Mouse (Mus musculus): ENCODE data around the gene Rap1b. TPM values are rescaled to one million over a fixed set of nuclear protein-coding genes. Genes with fewer than 3 reads are reported as not detected.
"Not testable (repeated sequence)": the region's sequence is repeated elsewhere in the genome, so short reads cannot be mapped to it uniquely, and the experiment has no call there.

Gene Rap1b
- 7.9 and 19.2 TPM in 2 replicates for polyA plus RNA-seq (2012; rRNA removed)

GRCm38 (mm10) chr10:117845597-117846259, at the start of gene Rap1b:
Rap1b (minus strand) TSS chr10:117846035.
- H3K4me1 ChIP-seq (ENCODE audit: control insufficient read depth, insufficient read depth, insufficient read length, low read length), result no peaks in the 10 kb centered on the region; the same call in 1 of the 2 replicates
- under 1% methylated on average over 110 of the region's 112 CpGs for WGBS

GRCm38 (mm10) chr10:117895186-117895585, 49.4 kb upstream of the Rap1b start:
- Histone ChIP-seq H3K4me3 (ENCODE audit: low read depth, low read length) (no peak overlapping the region), H3K4me1 (ENCODE audit: control insufficient read depth, insufficient read depth, insufficient read length, low read length) (peaks cover 5% of the 10 kb centered on the region; the same call in 1 of the 2 replicates), H3K27me3 (ENCODE audit: control insufficient read depth, insufficient read depth, low read length) (no peaks in the 10 kb centered on the region), H3K36me3 (ENCODE audit: control insufficient read depth, insufficient read depth, low read length) (no peaks in the 10 kb centered on the region), H3K27ac (ENCODE audit: insufficient read depth, low read depth, low read length) (no peak overlapping the region)
- WGBS, result 58% methylated on average over 4 of the region's 4 CpGs
- no peak for TF ChIP-seq POLR2A (IDR thresholded peaks at IDR 0.05; ENCODE audit: low read depth, low read length)
- no peak for TF ChIP-seq CTCF (IDR thresholded peaks at IDR 0.05; ENCODE audit: extremely low read depth, insufficient read length, insufficient replicate concordance, low read depth, low read length)

More at GRCm38 (mm10) chr10:117845597-117846259, at the start of gene Rap1b:
- H3K27me3 ChIP-seq (ENCODE audit: control insufficient read depth, insufficient read depth, low read length), result no peaks in the 10 kb centered on the region
- no peak for TF ChIP-seq CTCF (IDR thresholded peaks at IDR 0.05; ENCODE audit: extremely low read depth, insufficient read length, insufficient replicate concordance, low read depth, low read length)
- peak; percentile 88 for TF ChIP-seq POLR2A (IDR thresholded peaks at IDR 0.05; ENCODE audit: low read depth, low read length)
- H3K27ac ChIP-seq (ENCODE audit: insufficient read depth, low read depth, low read length), result peak within 1 kb of the TSS; percentile 86
- no peaks in the 10 kb centered on the region for H3K36me3 ChIP-seq (ENCODE audit: control insufficient read depth, insufficient read depth, low read length)
- peak within 1 kb of the TSS; percentile 74 for H3K4me3 ChIP-seq (ENCODE audit: low read depth, low read length)

DNA sequence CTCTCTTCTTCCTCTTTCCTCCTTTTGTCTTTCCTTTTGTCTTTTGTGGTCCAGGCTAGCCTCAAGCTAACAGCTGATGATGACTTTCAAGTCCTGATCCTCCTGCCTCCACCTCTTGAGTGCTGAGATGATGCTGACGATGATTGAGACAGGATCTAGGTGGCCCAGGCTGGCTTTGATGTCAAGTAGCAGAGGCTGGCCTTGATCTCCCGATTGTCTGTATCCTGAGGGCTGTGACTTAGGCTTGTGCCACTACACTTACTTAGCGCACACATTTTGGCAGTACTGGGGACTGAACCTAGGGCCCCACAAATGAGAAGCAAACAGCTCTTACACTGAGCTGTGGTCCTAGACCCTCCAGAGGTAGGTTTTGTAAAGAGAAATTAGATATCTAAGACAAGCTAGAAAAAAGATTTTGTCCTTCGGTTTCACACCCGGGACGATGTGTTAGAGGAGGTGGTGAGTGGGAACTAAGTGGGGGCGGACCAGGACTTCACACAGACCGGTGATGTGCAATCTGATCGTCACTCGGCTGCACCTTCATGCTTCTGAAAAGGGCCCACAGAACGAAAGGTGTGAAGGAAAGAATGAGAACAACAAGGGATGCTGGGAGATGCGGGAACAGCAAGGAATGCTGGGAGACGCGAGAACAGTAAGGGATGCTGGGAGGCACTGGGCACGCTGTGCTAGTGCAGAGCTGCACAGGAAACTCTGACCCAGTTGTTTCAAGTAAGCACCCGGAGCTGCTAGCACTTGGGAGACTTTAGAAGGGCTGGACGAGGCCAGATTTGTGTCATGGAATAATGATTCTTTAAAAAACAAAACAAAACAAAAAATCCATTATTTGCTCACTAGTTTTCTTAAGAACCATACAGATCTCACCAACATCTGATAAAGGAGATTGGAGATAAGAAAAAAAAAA, 48.5 kb upstream of the Rap1b start:
- H3K27me3 ChIP-seq (ENCODE audit: control insufficient read depth, insufficient read depth, low read length), result no peaks in the 10 kb centered on the region
- peaks cover 3% of the 10 kb centered on the region; the same call in 1 of the 2 replicates for H3K4me1 ChIP-seq (ENCODE audit: control insufficient read depth, insufficient read depth, insufficient read length, low read length)
- WGBS, result 87% methylated on average over 17 of the region's 17 CpGs
- no peak for TF ChIP-seq CTCF (IDR thresholded peaks at IDR 0.05; ENCODE audit: extremely low read depth, insufficient read length, insufficient replicate concordance, low read depth, low read length)
- H3K36me3 ChIP-seq (ENCODE audit: control insufficient read depth, insufficient read depth, low read length), result no peaks in the 10 kb centered on the region
- no peak overlapping the region for H3K4me3 ChIP-seq (ENCODE audit: low read depth, low read length)
- no peak overlapping the region for H3K27ac ChIP-seq (ENCODE audit: insufficient read depth, low read depth, low read length)

DNA sequence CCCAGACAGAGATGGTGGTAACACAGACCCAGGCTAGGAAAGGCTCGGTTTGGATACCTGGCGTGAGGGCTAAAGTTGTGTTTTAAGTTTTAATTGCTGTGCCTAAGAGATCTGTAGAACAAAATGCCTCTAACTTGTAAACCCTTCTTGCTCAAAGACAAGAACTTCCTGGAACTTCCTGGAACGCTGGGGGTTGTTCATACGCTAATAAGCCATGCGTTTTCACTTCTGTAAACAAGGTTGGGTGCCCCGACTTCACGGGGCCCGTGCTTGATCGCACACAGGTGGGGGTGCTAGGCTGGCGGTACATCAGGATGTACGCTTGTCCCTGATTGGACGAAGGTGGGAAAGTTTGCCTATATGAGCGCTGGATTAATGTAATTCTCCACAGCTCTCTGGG, 47.3 kb upstream of the Rap1b start:
- H3K27ac ChIP-seq (ENCODE audit: insufficient read depth, low read depth, low read length); H3K4me1 ChIP-seq (ENCODE audit: control insufficient read depth, insufficient read depth, insufficient read length, low read length); H3K4me3 ChIP-seq (ENCODE audit: low read depth, low read length); H3K27me3 ChIP-seq (ENCODE audit: control insufficient read depth, insufficient read depth, low read length); H3K36me3 ChIP-seq (ENCODE audit: control insufficient read depth, insufficient read depth, low read length): not testable (repeated sequence)
- 26% methylated on average over 13 of the region's 13 CpGs for WGBS

DNA sequence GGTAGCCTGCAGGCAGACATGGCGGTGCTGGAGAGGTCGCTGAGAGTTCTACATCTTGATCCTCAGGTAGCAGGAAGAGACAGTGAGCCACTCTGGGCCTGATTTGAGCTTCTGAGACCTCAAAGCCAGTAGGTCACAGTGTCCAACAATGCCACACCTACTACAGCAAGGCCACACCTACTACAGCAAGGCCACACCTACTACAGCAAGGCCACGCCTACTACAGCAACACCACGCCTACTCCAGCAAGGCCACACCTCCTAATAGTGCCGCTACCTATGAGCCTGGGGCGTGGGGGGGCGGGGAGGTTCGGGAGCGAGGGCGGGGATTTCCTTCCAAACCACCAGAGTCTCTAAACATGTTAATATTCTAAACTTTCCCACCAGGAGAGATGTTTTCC, 45.5 kb upstream of the Rap1b start:
- Histone ChIP-seq H3K27me3 (ENCODE audit: control insufficient read depth, insufficient read depth, low read length) (no peaks in the 10 kb centered on the region), H3K36me3 (ENCODE audit: control insufficient read depth, insufficient read depth, low read length) (no peaks in the 10 kb centered on the region), H3K4me3 (ENCODE audit: low read depth, low read length) (no peak overlapping the region), H3K4me1 (ENCODE audit: control insufficient read depth, insufficient read depth, insufficient read length, low read length) (no peaks in the 10 kb centered on the region), H3K27ac (ENCODE audit: insufficient read depth, low read depth, low read length) (no peak overlapping the region)
- 79% methylated on average over 10 of the region's 10 CpGs for WGBS
- TF ChIP-seq POLR2A (IDR thresholded peaks at IDR 0.05; ENCODE audit: low read depth, low read length), result no peak
- no peak for TF ChIP-seq CTCF (IDR thresholded peaks at IDR 0.05; ENCODE audit: extremely low read depth, insufficient read length, insufficient replicate concordance, low read depth, low read length)

GRCm38 (mm10) chr10:117888822-117889221, 43.0 kb upstream of the Rap1b start:
- TF ChIP-seq CTCF (IDR thresholded peaks at IDR 0.05; ENCODE audit: extremely low read depth, insufficient read length, insufficient replicate concordance, low read depth, low read length), result no peak
- no peaks in the 10 kb centered on the region for H3K27me3 ChIP-seq (ENCODE audit: control insufficient read depth, insufficient read depth, low read length)
- H3K4me1 ChIP-seq (ENCODE audit: control insufficient read depth, insufficient read depth, insufficient read length, low read length), result peaks cover 8% of the 10 kb centered on the region; the same call in 1 of the 2 replicates
- H3K27ac ChIP-seq (ENCODE audit: insufficient read depth, low read depth, low read length), result no peak overlapping the region
- H3K4me3 ChIP-seq (ENCODE audit: low read depth, low read length), result no peak overlapping the region
- H3K36me3 ChIP-seq (ENCODE audit: control insufficient read depth, insufficient read depth, low read length), result no peaks in the 10 kb centered on the region
- WGBS, result 30% methylated on average over 15 of the region's 15 CpGs

GRCm38 (mm10) chr10:117885358-117885757, 39.5 kb upstream of the Rap1b start:
- H3K4me3 ChIP-seq (ENCODE audit: low read depth, low read length), result no peak overlapping the region
- no peaks in the 10 kb centered on the region for H3K36me3 ChIP-seq (ENCODE audit: control insufficient read depth, insufficient read depth, low read length)
- 37% methylated on average over 4 of the region's 4 CpGs for WGBS
- H3K27me3 ChIP-seq (ENCODE audit: control insufficient read depth, insufficient read depth, low read length), result no peaks in the 10 kb centered on the region; the same call in 1 of the 2 replicates
- TF ChIP-seq POLR2A (IDR thresholded peaks at IDR 0.05; ENCODE audit: low read depth, low read length), result no peak
- TF ChIP-seq CTCF (IDR thresholded peaks at IDR 0.05; ENCODE audit: extremely low read depth, insufficient read length, insufficient replicate concordance, low read depth, low read length), result no peak
- H3K27ac ChIP-seq (ENCODE audit: insufficient read depth, low read depth, low read length), result no peak overlapping the region
- H3K4me1 ChIP-seq (ENCODE audit: control insufficient read depth, insufficient read depth, insufficient read length, low read length), result peaks cover 8% of the 10 kb centered on the region; the same call in 1 of the 2 replicates
